Mouse (Mus musculus) spleen, adult 18-20 months (tissue): ENCODE data around the gene Zfp423.

Experiments used
- DNase-seq, 2 experiments: peaks; one replicate each; pipeline ENCODE4 v3.0.0; 2022; ENCODE audit warnings: mixed read lengths in 2 of 2

Zfp423 gene

GRCm38 (mm10) chr8:87690100-87691095 is 269.0 kb downstream of the Zfp423 start:
- no peak for DNase-seq

GRCm38 (mm10) chr8:87689192-87689591 is 270.2 kb downstream of the Zfp423 start:
- no peak for DNase-seq

GRCm38 (mm10) chr8:87688348-87688747 is 271.0 kb downstream of the Zfp423 start:
- no peak for DNase-seq

- DNase-seq = no peak
These were observed 272.3 kb downstream of the Zfp423 start for GRCm38 (mm10) chr8:87686986-87687698.

GRCm38 (mm10) chr8:87686026-87686425 is 273.4 kb downstream of the Zfp423 start:
- DNase-seq = no peak

GRCm38 (mm10) chr8:87685392-87685791 is 274.0 kb downstream of the Zfp423 start:
- no peak for DNase-seq

DNA sequence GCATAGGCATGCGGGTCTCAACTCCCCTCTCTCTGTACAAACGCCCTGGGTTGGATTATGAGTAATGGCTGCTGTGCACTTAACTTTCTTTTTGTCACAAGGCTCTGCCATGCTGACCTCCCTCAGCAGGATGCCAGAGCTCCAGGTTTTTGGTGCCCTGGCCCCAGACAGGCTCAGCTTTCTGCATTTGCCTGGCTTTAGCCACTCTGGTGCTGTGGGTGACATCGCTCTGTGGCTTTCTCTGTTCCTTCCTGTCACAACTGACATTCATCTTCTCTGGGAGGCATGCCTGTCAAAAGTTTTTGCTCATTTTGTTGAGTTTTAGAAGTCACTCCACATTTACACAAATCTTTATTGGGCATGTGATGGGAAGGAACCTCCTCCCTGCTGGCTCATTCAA is 277.3 kb downstream of the Zfp423 start:
- DNase-seq = no peak

GRCm38 (mm10) chr8:87680034-87680433 is 279.4 kb downstream of the Zfp423 start:
- DNase-seq = no peak

- DNase-seq = no peak
These were observed 279.9 kb downstream of the Zfp423 start for GRCm38 (mm10) chr8:87679431-87680003.

GRCm38 (mm10) chr8:87675411-87675810 is 284.0 kb downstream of the Zfp423 start:
- DNase-seq = no peak

DNA sequence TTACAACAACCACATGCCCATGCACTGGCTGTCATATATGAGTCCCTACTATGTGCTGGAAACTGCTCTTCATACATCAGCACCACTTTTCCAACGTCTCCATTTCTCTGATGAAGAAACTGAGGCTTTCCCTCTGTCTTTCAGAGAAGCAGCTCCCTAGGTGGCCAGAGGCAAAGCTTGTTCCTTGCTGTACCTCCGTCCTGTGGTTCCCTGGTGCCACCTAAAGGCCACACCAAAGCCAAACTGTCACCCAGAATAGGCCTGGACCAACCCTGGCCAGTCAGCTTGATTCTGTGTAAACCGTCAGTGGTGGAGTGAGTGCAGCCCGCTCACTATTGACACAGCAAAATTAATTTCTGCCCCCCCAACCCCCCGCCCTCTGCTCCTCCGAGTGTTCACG is 285.2 kb downstream of the Zfp423 start:
- peak; percentile 24 to 25 for DNase-seq

- DNase-seq = no peak
These were observed 287.2 kb downstream of the Zfp423 start for GRCm38 (mm10) chr8:87672214-87672613.

DNA sequence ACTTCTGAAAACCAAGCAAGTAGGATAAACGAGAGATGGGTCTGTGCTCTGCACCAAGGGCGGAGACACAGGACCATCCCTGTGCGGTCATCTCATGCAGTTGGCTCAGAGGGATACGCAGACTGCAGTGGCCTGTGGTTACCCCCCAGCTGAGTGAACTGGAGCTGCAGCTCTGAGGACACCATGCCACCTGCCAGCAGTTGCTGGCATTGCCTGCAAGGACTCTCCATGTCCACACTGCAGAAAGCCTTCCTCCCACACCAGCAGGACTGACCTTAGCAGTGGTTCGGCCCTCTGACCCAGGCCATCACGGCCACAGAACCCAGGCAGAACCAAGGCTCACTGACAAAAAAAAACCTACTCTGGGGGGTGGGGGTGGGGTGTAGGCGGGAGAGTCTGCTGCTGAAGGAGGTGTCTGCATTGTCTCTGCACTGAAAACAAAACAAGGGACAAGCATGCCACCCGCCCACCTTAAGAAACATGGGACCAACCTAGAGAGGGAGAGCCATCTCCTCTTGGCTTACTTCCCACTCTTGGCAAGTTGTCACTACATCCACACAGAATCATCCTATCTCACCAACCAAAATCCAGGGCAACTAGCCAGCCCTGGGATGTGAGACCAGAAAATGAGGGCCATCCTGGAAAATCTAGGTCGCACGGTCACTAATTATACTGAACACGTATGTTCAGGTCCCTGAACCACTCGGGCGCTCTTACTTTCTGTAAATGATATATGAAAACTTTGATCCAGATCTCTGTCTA is 288.0 kb downstream of the Zfp423 start:
- DNase-seq = no peak

GRCm38 (mm10) chr8:87670232-87670631 is 289.2 kb downstream of the Zfp423 start:
- no peak for DNase-seq

DNA sequence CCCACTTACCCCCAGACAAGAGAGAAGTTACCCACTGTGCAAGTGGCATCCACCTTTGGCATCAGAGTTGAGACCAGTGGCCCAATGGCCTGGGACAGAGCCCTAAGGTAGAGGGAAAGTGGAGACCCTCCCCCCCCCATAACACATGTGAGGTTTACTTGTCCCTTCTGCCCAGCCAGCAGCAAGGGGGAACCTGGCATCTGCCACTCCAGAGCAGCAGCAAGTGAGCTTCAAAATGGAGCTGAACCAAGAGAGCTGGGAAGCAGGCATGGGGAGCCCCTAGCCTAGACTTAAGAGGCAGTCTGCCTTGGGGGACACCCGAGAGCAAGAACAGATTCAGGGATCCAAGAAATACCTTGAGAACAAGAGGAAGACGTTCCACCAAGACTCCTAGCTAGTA is 290.7 kb downstream of the Zfp423 start:
- no peak for DNase-seq

- no peak for DNase-seq
These were observed 291.3 kb downstream of the Zfp423 start for GRCm38 (mm10) chr8:87667914-87668643.

DNA sequence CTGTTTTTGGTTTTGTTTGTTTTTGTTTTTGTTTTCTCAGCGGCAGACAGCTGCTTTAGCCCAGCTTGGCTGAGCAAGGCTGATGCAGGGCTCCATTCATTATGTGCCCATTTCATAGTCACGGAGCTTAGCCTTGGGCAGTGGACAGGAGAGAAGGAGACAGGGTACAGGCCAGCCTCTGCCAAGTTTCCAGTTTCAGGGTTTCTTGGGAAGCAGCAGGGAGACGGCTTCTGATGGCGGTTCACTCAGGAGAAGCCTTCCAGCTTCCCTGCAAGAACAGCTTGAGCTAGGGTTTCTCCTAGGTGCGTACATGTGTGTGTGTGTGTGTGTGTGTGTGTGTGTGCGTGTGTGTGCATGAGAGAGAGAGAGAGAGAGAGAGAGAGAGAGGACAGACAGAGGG is 292.1 kb downstream of the Zfp423 start:
- no peak for DNase-seq

DNA sequence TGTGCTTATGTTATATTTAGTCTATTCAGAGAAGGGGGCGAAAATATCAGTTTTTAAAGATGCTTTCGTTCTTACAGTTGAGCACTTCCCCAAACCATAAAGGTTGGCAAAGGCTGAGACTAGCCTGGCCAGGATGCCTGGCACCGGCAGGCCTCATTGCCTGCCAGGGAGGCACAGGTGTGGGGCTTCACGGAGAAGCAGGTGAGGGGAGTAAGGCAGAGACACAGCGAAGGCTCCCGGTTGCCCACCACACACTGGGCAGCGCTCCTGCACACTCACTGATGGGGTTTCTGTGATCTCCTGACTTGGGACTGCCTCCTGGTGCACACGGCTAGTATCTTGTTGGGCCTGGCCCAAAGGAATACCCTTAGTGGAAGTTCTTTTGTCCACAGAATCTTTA is 294.1 kb downstream of the Zfp423 start:
- no peak for DNase-seq

DNA sequence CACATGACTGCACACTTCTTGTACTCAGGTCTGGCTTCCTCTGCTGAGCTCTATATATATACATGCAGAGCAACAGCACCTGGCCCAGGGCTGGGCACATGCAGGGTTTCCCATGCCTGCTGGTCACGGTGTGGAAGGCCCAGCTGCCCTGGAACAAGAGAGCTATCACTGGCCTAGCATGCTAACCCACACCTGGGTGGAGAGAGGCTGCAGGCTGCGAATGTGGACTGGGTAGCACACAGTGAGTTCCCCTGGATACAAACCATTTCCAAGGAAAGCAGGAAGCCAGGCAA is 295.2 kb downstream of the Zfp423 start:
- peak; percentile 32 to 56 for DNase-seq

- DNase-seq = peak; percentile 66 to 81
These were observed 295.8 kb downstream of the Zfp423 start for GRCm38 (mm10) chr8:87663349-87664216.

- DNase-seq = peak; percentile 58 to 59
These were observed 296.5 kb downstream of the Zfp423 start for GRCm38 (mm10) chr8:87662811-87663341.
